Mouse (Mus musculus) retina, postnatal 7 days (tissue): ENCODE measurements around the gene Snurf.

Experiments
- DNase-seq: peaks from one replicate; pipeline ENCODE4 v3.0.0-alpha.2; 2012; ENCODE audit warnings: low read depth, low spot score

The Snurf gene

DNA sequence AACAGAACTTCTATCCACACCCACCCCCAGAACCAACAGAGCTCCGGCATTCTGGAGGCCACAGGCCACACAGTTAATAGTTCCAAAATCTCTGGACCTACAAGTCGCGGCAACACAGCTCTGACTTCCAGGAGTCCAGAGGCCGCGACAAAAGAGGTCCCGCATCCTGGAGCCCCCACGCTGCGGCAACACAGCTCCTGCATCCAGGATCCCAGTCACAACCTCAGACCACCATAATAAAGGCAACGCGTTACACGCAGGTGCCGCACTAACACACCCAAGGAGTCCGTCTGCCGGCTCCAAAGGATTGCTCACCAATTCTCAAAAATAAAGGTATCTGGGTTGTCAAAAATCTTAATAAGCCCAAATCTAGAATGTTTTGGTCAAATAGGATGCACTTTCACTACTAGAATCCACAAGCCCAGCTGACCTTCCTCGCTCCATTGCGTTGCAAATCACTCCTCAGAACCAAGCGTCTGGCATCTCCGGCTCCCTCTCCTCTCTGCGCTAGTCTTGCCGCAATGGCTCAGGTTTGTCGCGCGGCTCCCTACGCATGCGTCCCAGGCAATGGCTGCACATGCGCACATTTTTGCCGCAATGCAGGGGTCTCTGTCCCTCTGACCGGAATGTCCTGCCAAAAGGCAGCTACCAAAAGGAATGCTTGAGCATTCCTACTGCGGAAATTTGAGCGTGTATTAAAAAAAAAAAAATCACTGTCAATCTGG, at the start of gene Snurf, which contains the start of gene Gm38393:
TSS of gene Snurf (minus strand) at position 444 of the 725 bp plus-strand sequence.
TSS of gene Gm38393 (minus strand) at position 459 of the 725 bp plus-strand sequence.
- peak; percentile 41 for DNase-seq

GRCm38 (mm10) chr7:60047481-60048201, 42.8 kb upstream of the Snurf start:
- no peak for DNase-seq

DNA sequence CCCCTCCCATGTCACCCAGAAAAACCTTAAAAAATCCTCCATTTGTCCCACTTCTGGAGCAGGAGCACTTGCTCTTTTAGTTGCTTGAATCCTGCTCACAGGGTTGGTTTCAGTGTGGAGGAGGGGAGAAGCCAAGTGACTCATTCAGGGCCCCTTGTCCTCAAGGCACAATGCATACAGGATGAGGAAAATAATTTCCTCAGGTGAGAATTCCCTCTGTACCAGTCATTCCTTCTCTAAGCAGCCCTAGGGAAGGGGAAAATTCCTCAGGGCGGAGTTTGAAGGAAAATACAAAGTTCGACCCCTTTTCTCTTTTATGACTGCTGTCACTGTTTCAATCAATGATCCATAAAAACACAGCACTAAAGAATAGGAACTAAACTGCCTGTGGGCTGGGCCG, 8.3 kb upstream of the Snurf start:
- no peak for DNase-seq

- no peak for DNase-seq
Measured at GRCm38 (mm10) chr7:60007727-60008360, 3.0 kb upstream of the Snurf start.

DNA sequence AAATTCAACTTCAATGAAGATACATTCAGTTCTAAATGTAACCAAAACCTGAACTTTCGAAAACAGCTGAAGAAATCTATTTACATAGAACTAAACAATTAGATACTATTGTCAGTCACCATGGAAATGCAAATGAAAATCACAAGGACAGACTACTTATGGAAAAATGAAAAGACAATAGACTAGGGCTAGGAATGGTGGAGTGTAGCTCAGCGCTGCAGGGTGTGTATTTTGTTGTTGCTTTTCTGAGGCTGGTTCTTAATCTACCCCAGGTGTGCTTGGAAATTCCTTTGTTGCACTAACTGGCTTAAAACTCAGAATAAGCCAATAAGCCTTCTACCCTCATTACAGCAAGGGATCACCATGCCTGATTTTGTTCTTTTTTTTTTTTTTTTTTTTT, 1.4 kb upstream of the Snurf start:
- no peak for DNase-seq

- no peak for DNase-seq
Measured at GRCm38 (mm10) chr7:60003921-60004605, 786 bp downstream of the Snurf start.

GRCm38 (mm10) chr7:60003006-60003865, 1.6 kb downstream of the Snurf start:
- DNase-seq = peak; percentile 34

DNA sequence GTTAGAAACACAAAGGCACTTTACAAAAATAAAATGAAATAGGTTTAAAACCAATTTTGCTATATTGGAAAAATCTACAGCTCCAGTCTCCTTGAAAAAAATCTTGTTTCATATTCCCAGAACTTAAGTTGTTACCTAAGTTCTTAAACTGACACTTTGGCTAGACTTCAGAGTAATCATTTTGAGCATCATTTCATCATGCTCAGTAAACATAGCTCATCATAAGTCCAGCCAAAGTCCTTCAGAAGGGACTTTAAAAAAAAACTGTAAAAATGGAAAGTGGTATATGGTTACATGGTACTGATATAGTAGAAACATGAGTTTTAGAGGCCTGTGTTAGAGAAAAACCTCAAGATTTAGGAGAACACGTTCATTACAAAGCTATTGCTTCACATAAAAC, 26.2 kb downstream of the Snurf start:
- DNase-seq = no peak
